Mouse (Mus musculus) ES-Bruce4 (cell line): ENCODE measurements around the gene Ank3. TPM values are rescaled to one million over a fixed set of nuclear protein-coding genes. Genes with fewer than 3 reads are reported as not detected.
A peak's percentile ranks its signal among the peaks of the same experiment; 100 is the strongest.

ENCODE experiments used
- H3K27ac ChIP-seq: 2 replicates; pipeline ENCODE4 v1.5.1; 2012; ENCODE audit warnings: low read length, inconsistent platforms; ENCODE audit not compliant: insufficient read depth
- H3K27me3 ChIP-seq: 2 replicates; pipeline ENCODE4 v1.6.1; 2012; ENCODE audit warnings: mild to moderate bottlenecking, low read length, inconsistent platforms; ENCODE audit not compliant: control insufficient read depth, poor library complexity, insufficient read depth, severe bottlenecking
- H3K36me3 ChIP-seq: 2 replicates; pipeline ENCODE4 v1.6.1; 2012; ENCODE audit warnings: inconsistent platforms, mild to moderate bottlenecking, low read length, moderate library complexity; ENCODE audit not compliant: control insufficient read depth, poor library complexity, insufficient read depth, severe bottlenecking
- H3K4me1 ChIP-seq: one replicate; pipeline ENCODE4 v1.8.1; 2011; ENCODE audit warnings: low read length; ENCODE audit not compliant: control insufficient read depth, insufficient read depth
- H3K4me3 ChIP-seq: 2 replicates; pipeline ENCODE4 v1.5.1; 2011; ENCODE audit warnings: low read depth, mild to moderate bottlenecking, low read length
- H3K9ac ChIP-seq: 2 replicates; pipeline ENCODE4 v1.6.1; 2012; ENCODE audit warnings: low read depth, mild to moderate bottlenecking, inconsistent platforms; ENCODE audit not compliant: poor library complexity, severe bottlenecking
- H3K9me3 ChIP-seq: replicated peaks from 2 replicates; pipeline ENCODE4 v1.6.1; 2012; ENCODE audit warnings: mild to moderate bottlenecking, low read length, inconsistent platforms; ENCODE audit not compliant: control insufficient read depth, poor library complexity, insufficient read depth, severe bottlenecking
- CTCF ChIP-seq: IDR thresholded peaks from one replicate; pipeline ENCODE4 v1.8.1; 2011; ENCODE audit warnings: low read depth, low read length
- EP300 ChIP-seq: IDR thresholded peaks from 2 replicates; pipeline ENCODE4 v1.6.1; 2011; ENCODE audit warnings: low read depth, low read length; ENCODE audit not compliant: insufficient read depth
- POLR2A ChIP-seq: IDR thresholded peaks from one replicate; pipeline ENCODE4 v1.8.1; 2011; ENCODE audit warnings: low read length; ENCODE audit not compliant: insufficient read depth
- polyA plus RNA-seq: library from polyadenylated mRNA; stranded (reverse); fragments of >200 nt; gene quantifications from 2 replicates; pipeline ENCODE4 v1.2.4, GENCODE M21; 2011; ENCODE audit warnings: low read depth; ENCODE audit not compliant: missing spikeins, insufficient read depth, insufficient read length

Ank3 gene
- polyA plus RNA-seq, 1 experiment, result 61.0 TPM

GRCm38 (mm10) chr10:69787379-69787778 is 388.8 kb downstream of the Ank3 start:
- Histone ChIP-seq H3K4me1 (no peaks in the 10 kb centered on the region), H3K36me3 (no peaks in the 10 kb centered on the region), H3K4me3 (no peak overlapping the region), H3K27ac (no peak overlapping the region), H3K27me3 (no peaks in the 10 kb centered on the region), H3K9ac (no peak overlapping the region), H3K9me3 (no peaks in the 10 kb centered on the region)
- TF ChIP-seq POLR2A, result no peak
- TF ChIP-seq CTCF, result no peak
- no peak for TF ChIP-seq EP300

- Histone ChIP-seq H3K27me3 (no peaks in the 10 kb centered on the region), H3K9ac (no peak overlapping the region), H3K4me1 (no peaks in the 10 kb centered on the region), H3K4me3 (no peak overlapping the region), H3K9me3 (no peaks in the 10 kb centered on the region), H3K36me3 (no peaks in the 10 kb centered on the region), H3K27ac (no peak overlapping the region)
- TF ChIP-seq EP300 (no peak), POLR2A (no peak), CTCF (no peak)
Measured at GRCm38 (mm10) chr10:69790606-69791005, 392.0 kb downstream of the Ank3 start.

- Histone ChIP-seq H3K9me3 (no peaks in the 10 kb centered on the region), H3K27me3 (no peaks in the 10 kb centered on the region), H3K27ac (no peak overlapping the region), H3K4me1 (no peaks in the 10 kb centered on the region), H3K4me3 (no peak overlapping the region), H3K36me3 (no peaks in the 10 kb centered on the region), H3K9ac (no peak overlapping the region)
- no peak for TF ChIP-seq EP300
- TF ChIP-seq CTCF, result no peak
- no peak for TF ChIP-seq POLR2A
Measured at GRCm38 (mm10) chr10:69791951-69792350, 393.4 kb downstream of the Ank3 start.

- no peak overlapping the region for H3K27ac ChIP-seq
- TF ChIP-seq POLR2A, result no peak
- TF ChIP-seq CTCF, result no peak
- TF ChIP-seq EP300, result no peak
- H3K36me3 ChIP-seq, result no peaks in the 10 kb centered on the region
- no peaks in the 10 kb centered on the region for H3K9me3 ChIP-seq
- H3K9ac ChIP-seq, result no peak overlapping the region
- no peaks in the 10 kb centered on the region for H3K4me1 ChIP-seq
- H3K27me3 ChIP-seq, result no peaks in the 10 kb centered on the region
- H3K4me3 ChIP-seq, result no peak overlapping the region
Measured at GRCm38 (mm10) chr10:69792400-69792799, 393.8 kb downstream of the Ank3 start.

GRCm38 (mm10) chr10:69793079-69793478 is 394.5 kb downstream of the Ank3 start:
- no peaks in the 10 kb centered on the region for H3K36me3 ChIP-seq
- H3K9me3 ChIP-seq, result no peaks in the 10 kb centered on the region
- H3K9ac ChIP-seq, result no peak overlapping the region
- H3K4me3 ChIP-seq, result no peak overlapping the region
- no peaks in the 10 kb centered on the region for H3K4me1 ChIP-seq
- H3K27ac ChIP-seq, result no peak overlapping the region
- TF ChIP-seq CTCF, result peak; percentile 73
- no peak for TF ChIP-seq EP300
- H3K27me3 ChIP-seq, result no peaks in the 10 kb centered on the region

GRCm38 (mm10) chr10:69795656-69796055 is 397.1 kb downstream of the Ank3 start:
- Histone ChIP-seq H3K27me3 (no peaks in the 10 kb centered on the region), H3K9ac (no peak overlapping the region), H3K4me1 (no peaks in the 10 kb centered on the region), H3K9me3 (no peaks in the 10 kb centered on the region), H3K27ac (no peak overlapping the region), H3K36me3 (no peaks in the 10 kb centered on the region), H3K4me3 (no peak overlapping the region)
- TF ChIP-seq POLR2A, result no peak
- TF ChIP-seq EP300, result no peak
- TF ChIP-seq CTCF, result no peak
